ENCODE assay signal across 11 mouse cellular contexts in the genomic region with DNA sequence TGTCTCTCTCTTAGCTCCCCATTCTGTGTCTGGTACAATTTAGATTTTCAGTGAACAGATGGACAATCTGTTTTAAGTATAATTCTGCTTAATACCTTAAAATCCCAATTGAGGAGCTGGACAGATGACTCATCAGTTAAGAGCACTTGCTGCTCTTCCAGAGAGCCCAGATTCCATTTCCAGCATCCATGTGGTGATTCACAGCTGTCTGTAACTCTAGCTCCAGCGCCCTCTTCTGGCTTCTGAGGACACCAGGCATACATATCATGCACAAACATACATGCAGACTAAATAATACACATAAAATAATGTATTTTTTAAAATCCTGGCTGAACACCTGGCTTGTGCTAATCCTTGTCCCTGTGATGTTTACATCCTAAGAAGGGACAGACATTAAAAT. TPM values are rescaled to one million over a fixed set of nuclear protein-coding genes. Genes with fewer than 3 reads are reported as not detected.
DNase-seq lines count a peak whose midpoint lies in the region; ATAC-seq and TF ChIP-seq lines count a peak whose summit lies in the region.
"Had no signal": no experiment of that assay in that cellular context is flagged by ENCODE, and none has a peak within 500 bp of the region (broad histone marks: within the 10 kb centered on the region; RNA-seq: fewer than 3 reads in every experiment).

No protein-coding gene starts in this region.

- no peaks in the 10 kb centered on the region for H3K79me2 ChIP-seq in liver, adult 2 months (ENCODE audit: control insufficient read depth, insufficient read depth, low read length)

- ATAC-seq in liver, embryonic 12.5 days, result no peak
- no peak for ATAC-seq in forebrain, embryonic 16.5 days

- 0% methylated on average over 1 of the region's 1 CpGs for WGBS in liver, adult 2 months
- WGBS in liver, embryonic 12.5 days (ENCODE audit: insufficient replicate concordance), result 3% methylated on average over 1 of the region's 1 CpGs
- 4% methylated on average over 1 of the region's 1 CpGs for WGBS in forebrain, embryonic 16.5 days

- H3K4me2 ChIP-seq in liver, embryonic 12.5 days, result no peak overlapping the region
- no peak overlapping the region for H3K4me2 ChIP-seq in forebrain, embryonic 16.5 days (ENCODE audit: low read length)
- H3K4me2 ChIP-seq: heart, embryonic 15.5 days had no signal

- no peak for TF ChIP-seq POLR2A in liver, adult 2 months (IDR thresholded peaks at IDR 0.05; ENCODE audit: extremely low read depth, insufficient read depth, low read length)

- peaks cover 13% of the 10 kb centered on the region for H3K4me1 ChIP-seq in liver, adult 2 months (ENCODE audit: control insufficient read depth, insufficient read depth, low read length)
- 0 out of 2 replicates have a peak, but pooled peaks cover 6% of the 10 kb centered on the region for H3K4me1 ChIP-seq in liver, embryonic 12.5 days
- H3K4me1 ChIP-seq in forebrain, embryonic 16.5 days (replicated peaks; ENCODE audit: control insufficient read depth, insufficient read depth, low read length), result peaks cover 5% of the 10 kb centered on the region; the same call in 1 of the 2 replicates

- H3K4me3 ChIP-seq in liver, adult 2 months (ENCODE audit: insufficient read depth, low read depth, low read length), result no peak overlapping the region
- no peak overlapping the region for H3K4me3 ChIP-seq in liver, embryonic 12.5 days
- H3K4me3 ChIP-seq in forebrain, embryonic 16.5 days (replicated peaks; ENCODE audit: low read length), result no peak overlapping the region
- H3K4me3 ChIP-seq: heart, embryonic 15.5 days had no signal

- no peak overlapping the region for H3K9ac ChIP-seq in liver, adult 2 months (ENCODE audit: low read depth, low read length)
- no peak overlapping the region for H3K9ac ChIP-seq in liver, embryonic 12.5 days
- no peak overlapping the region for H3K9ac ChIP-seq in forebrain, embryonic 16.5 days (replicated peaks; ENCODE audit: low read depth, low read length)
- H3K9ac ChIP-seq: heart, embryonic 15.5 days; liver, embryonic 14.5 days had no signal

- no peaks in the 10 kb centered on the region for H3K9me3 ChIP-seq in liver, embryonic 12.5 days (replicated peaks)
- 0 out of 2 replicates have a peak, but pooled peaks cover 3% of the 10 kb centered on the region for H3K9me3 ChIP-seq in forebrain, embryonic 16.5 days (ENCODE audit: control insufficient read depth, low read length)
- H3K9me3 ChIP-seq: heart, embryonic 15.5 days had no signal

- TF ChIP-seq CTCF in liver, adult 2 months (IDR thresholded peaks at IDR 0.05; ENCODE audit: low read depth, low read length), result peak; percentile 53

- no peaks in the 10 kb centered on the region for H3K27me3 ChIP-seq in liver, adult 2 months (ENCODE audit: control insufficient read depth, insufficient read depth, low read length)
- H3K27me3 ChIP-seq in liver, embryonic 12.5 days (replicated peaks), result peaks cover 65% of the 10 kb centered on the region
- 0 out of 2 replicates have a peak, but pooled peaks cover 3% of the 10 kb centered on the region for H3K27me3 ChIP-seq in forebrain, embryonic 16.5 days (replicated peaks; ENCODE audit: control insufficient read depth, insufficient read depth, low read length)

- no peak overlapping the region for H3K27ac ChIP-seq in liver, adult 2 months (replicated peaks; ENCODE audit: insufficient read depth, low read depth, low read length)
- no peak overlapping the region for H3K27ac ChIP-seq in liver, embryonic 12.5 days
- no peak overlapping the region for H3K27ac ChIP-seq in forebrain, embryonic 16.5 days (ENCODE audit: low read length)
- H3K27ac ChIP-seq: heart, embryonic 15.5 days; liver, embryonic 14.5 days had no signal

- H3K36me3 ChIP-seq in liver, adult 2 months (ENCODE audit: control insufficient read depth, insufficient read depth, low read length), result no peaks in the 10 kb centered on the region
- no peaks in the 10 kb centered on the region for H3K36me3 ChIP-seq in liver, embryonic 12.5 days
- H3K36me3 ChIP-seq in forebrain, embryonic 16.5 days (ENCODE audit: control insufficient read depth, insufficient read depth), result no peaks in the 10 kb centered on the region
- H3K36me3 ChIP-seq: heart, embryonic 15.5 days had no signal

- peak; percentile 68 to 79 for DNase-seq in adrenal gland, adult (ENCODE audit: inconsistent age in 2 of 2, low spot score in 1 of 2)
- no peak for DNase-seq in adrenal gland, postnatal 4 days (ENCODE audit: low spot score in 2 of 2)
- DNase-seq in liver, adult 2 months (ENCODE audit: extremely low read depth, low read depth, low spot score), result peak; percentile 74
- DNase-seq in adrenal gland, adult 8-10 months, result peak; percentile 32
- peak; percentile 50 to 68 for DNase-seq in layer of hippocampus, postnatal 14 days (ENCODE audit: low spot score in 2 of 2)
- DNase-seq in cerebellum, adult 11-12 months, result no peak
- DNase-seq: cerebellum, postnatal 25 days had no signal

RNA-seq across cellular contexts. Expression of gene C2cd4d, which starts 1.4 kb away (rescaled TPM):
- total RNA-seq in adrenal gland, postnatal 4 days (2021), result under 1 TPM; 0.62 to 0.67 TPM
- 0.18 and 0.40 TPM in 2 replicates for total RNA-seq in liver, adult 2 months (2014; rRNA removed)
- 2.1 and 2.5 TPM in 2 replicates for polyA plus RNA-seq in liver, adult 2 months (2012; rRNA removed)
- 0.17 and 0.21 TPM in 2 replicates for polyA plus RNA-seq in liver, embryonic 12.5 days (2016; fragmentation: Nextera tagmentation; extraction: Ambion mirVana)
- total RNA-seq in adrenal gland, adult 8-10 months (2022), result under 1 TPM; 0.35 to 0.71 (median 0.51) TPM
- under 1 TPM; 0.48 TPM for total RNA-seq in layer of hippocampus, postnatal 14 days (2021)
- polyA plus RNA-seq in forebrain, embryonic 16.5 days (2015; fragmentation: Nextera tagmentation; extraction: Ambion mirVana), result 1.1 and 1.3 TPM in 2 replicates

RNA-seq across cellular contexts. Expression of gene Rorc, which starts 11.8 kb away (rescaled TPM):
- total RNA-seq in adrenal gland, postnatal 4 days (2021), result 10 to 100 TPM; 17.7 to 18.9 TPM
- 36.3 and 50.3 TPM in 2 replicates for total RNA-seq in liver, adult 2 months (2014; rRNA removed)
- polyA plus RNA-seq in liver, adult 2 months (2012; rRNA removed), result 31.6 and 34.4 TPM in 2 replicates
- 0.49 and 0.70 TPM in 2 replicates for polyA plus RNA-seq in liver, embryonic 12.5 days (2016; fragmentation: Nextera tagmentation; extraction: Ambion mirVana)
- total RNA-seq in adrenal gland, adult 8-10 months (2022), result 10 to 100 TPM; 14.6 to 27.6 (median 23.6) TPM
- total RNA-seq in layer of hippocampus, postnatal 14 days (2021), result under 1 TPM; 0.29 to 0.88 TPM
- 0.37 and 0.54 TPM in 2 replicates for polyA plus RNA-seq in forebrain, embryonic 16.5 days (2015; fragmentation: Nextera tagmentation; extraction: Ambion mirVana)

RNA-seq across cellular contexts. Expression of gene Them5, which starts 18.9 kb away (rescaled TPM):
- total RNA-seq in adrenal gland, postnatal 4 days (2021), result not detected
- 0.09 and 0.20 TPM in 2 replicates for total RNA-seq in liver, adult 2 months (2014; rRNA removed)
- polyA plus RNA-seq in liver, adult 2 months (2012; rRNA removed), result not detected in 2 replicates
- not detected in 2 replicates for polyA plus RNA-seq in liver, embryonic 12.5 days (2016; fragmentation: Nextera tagmentation; extraction: Ambion mirVana)
- total RNA-seq in adrenal gland, adult 8-10 months (2022), result not detected
- not detected for total RNA-seq in layer of hippocampus, postnatal 14 days (2021)
- 0.33 and 0.65 TPM in 2 replicates for polyA plus RNA-seq in forebrain, embryonic 16.5 days (2015; fragmentation: Nextera tagmentation; extraction: Ambion mirVana)
- polyA plus RNA-seq: liver, embryonic 14.5 days had no signal

RNA-seq across cellular contexts. Expression of gene Lingo4, which starts 37.5 kb away (rescaled TPM):
- total RNA-seq in adrenal gland, postnatal 4 days (2021), result 1 to 10 TPM in 1 of 2 experiments, under 1 TPM in 1; 0.78 to 1.3 TPM
- total RNA-seq in liver, adult 2 months (2014; rRNA removed), result 0.20 and 0.37 TPM in 2 replicates
- 0.12 and 0.16 TPM in 2 replicates for polyA plus RNA-seq in liver, adult 2 months (2012; rRNA removed)
- polyA plus RNA-seq in liver, embryonic 12.5 days (2016; fragmentation: Nextera tagmentation; extraction: Ambion mirVana), result 0.04 TPM in 1 of 2 replicates, not detected in the other
- 1 to 10 TPM in 1 of 4 experiments, under 1 TPM in 3; 0.31 to 1.3 (median 0.78) TPM for total RNA-seq in adrenal gland, adult 8-10 months (2022)
- total RNA-seq in layer of hippocampus, postnatal 14 days (2021), result 1 to 10 TPM; 1.3 to 1.6 TPM
- polyA plus RNA-seq in forebrain, embryonic 16.5 days (2015; fragmentation: Nextera tagmentation; extraction: Ambion mirVana), result 1.1 and 1.2 TPM in 2 replicates

RNA-seq across cellular contexts. Expression of gene Them4, which starts 50.9 kb away (rescaled TPM):
- 1 to 10 TPM; 9.0 to 9.8 TPM for total RNA-seq in adrenal gland, postnatal 4 days (2021)
- 14.2 and 15.6 TPM in 2 replicates for total RNA-seq in liver, adult 2 months (2014; rRNA removed)
- 3.9 and 4.6 TPM in 2 replicates for polyA plus RNA-seq in liver, adult 2 months (2012; rRNA removed)
- polyA plus RNA-seq in liver, embryonic 12.5 days (2016; fragmentation: Nextera tagmentation; extraction: Ambion mirVana), result 3.1 and 3.3 TPM in 2 replicates
- total RNA-seq in adrenal gland, adult 8-10 months (2022), result 1 to 10 TPM; 7.5 to 9.5 (median 9.1) TPM
- 10 to 100 TPM; 25.0 to 30.5 TPM for total RNA-seq in layer of hippocampus, postnatal 14 days (2021)
- polyA plus RNA-seq in forebrain, embryonic 16.5 days (2015; fragmentation: Nextera tagmentation; extraction: Ambion mirVana), result 35.0 and 41.4 TPM in 2 replicates

Comparison
In these comparisons a context has a peak if more than half of its experiments do, and no peak if none do; other contexts are left out.
1. DNase-seq: peak in adrenal gland, adult (2 of 2), liver, adult 2 months (single experiment), adrenal gland, adult 8-10 months (single experiment) and layer of hippocampus, postnatal 14 days (2 of 2); none in adrenal gland, postnatal 4 days (0 of 2) and cerebellum, adult 11-12 months (single experiment).
2. RNA of gene Rorc, which starts 11.8 kb away (total RNA-seq): 36.3 to 50.3 TPM in liver, adult 2 months, 14.6 to 27.6 TPM in adrenal gland, adult 8-10 months and 17.7 to 18.9 TPM in adrenal gland, postnatal 4 days; 0.29 to 0.88 TPM in layer of hippocampus, postnatal 14 days; every median in the first group is over 4 times any median in the second.